Comparison of ENCODE assay signal across 19 mouse cellular contexts in genomic region chr2:127128926-127129325, GRCm38 (mm10).
"Had no signal": no experiment of that assay in that cellular context is flagged by ENCODE, and none has a peak within 500 bp of the region (broad histone marks: within the 10 kb centered on the region; RNA-seq: fewer than 3 reads in every experiment).

No protein-coding gene starts in this region.

- ATAC-seq: lung, postnatal 0 days; midbrain, embryonic 15.5 days had no signal

- DNase-seq: kidney, adult 11 months; kidney, adult 8-10 months; kidney, postnatal 10 days; kidney, postnatal 36 days; left cerebral cortex, postnatal 4 days; lung, embryonic 14.5 days; right cerebral cortex, adult 18-20 months; right cerebral cortex, postnatal 25 days; spleen, adult 18-20 months; thymus, postnatal 25 days had no signal

- H3K27me3 ChIP-seq: kidney, embryonic 15.5 days; megakaryocyte, embryonic 14.5 days; midbrain, embryonic 15.5 days; neural tube, embryonic 12.5 days; neural tube, embryonic 15.5 days; stomach, embryonic 15.5 days had no signal

- H3K9me3 ChIP-seq: kidney, embryonic 15.5 days; megakaryocyte, embryonic 14.5 days; midbrain, embryonic 10.5 days; midbrain, embryonic 15.5 days; neural tube, embryonic 12.5 days; neural tube, embryonic 15.5 days; stomach, embryonic 15.5 days had no signal

- H3K36me3 ChIP-seq: midbrain, embryonic 15.5 days; neural tube, embryonic 15.5 days had no signal

- H3K9ac ChIP-seq: kidney, embryonic 15.5 days; lung, embryonic 14.5 days; midbrain, embryonic 15.5 days; neural tube, embryonic 12.5 days; neural tube, embryonic 15.5 days; stomach, embryonic 15.5 days had no signal

- H3K4me3 ChIP-seq: kidney, embryonic 15.5 days; megakaryocyte, embryonic 14.5 days; midbrain, embryonic 10.5 days; midbrain, embryonic 15.5 days; neural tube, embryonic 12.5 days; neural tube, embryonic 15.5 days; stomach, embryonic 15.5 days had no signal

- H3K27ac ChIP-seq: kidney, embryonic 15.5 days; midbrain, embryonic 10.5 days; midbrain, embryonic 15.5 days; neural tube, embryonic 12.5 days; neural tube, embryonic 15.5 days; stomach, embryonic 15.5 days had no signal

- H3K4me2 ChIP-seq: kidney, embryonic 15.5 days; liver, embryonic 11.5 days; lung, embryonic 14.5 days; midbrain, embryonic 15.5 days; neural tube, embryonic 12.5 days; neural tube, embryonic 15.5 days; stomach, embryonic 15.5 days had no signal
